Mouse (Mus musculus): ENCODE data around the gene Lbx2. TPM values are rescaled to one million over a fixed set of nuclear protein-coding genes. Genes with fewer than 3 reads are reported as not detected.

The Lbx2 gene
- under 1 TPM in 1 of 4 experiments, not detected in 3; 0.77 TPM for total RNA-seq (2022)

DNA sequence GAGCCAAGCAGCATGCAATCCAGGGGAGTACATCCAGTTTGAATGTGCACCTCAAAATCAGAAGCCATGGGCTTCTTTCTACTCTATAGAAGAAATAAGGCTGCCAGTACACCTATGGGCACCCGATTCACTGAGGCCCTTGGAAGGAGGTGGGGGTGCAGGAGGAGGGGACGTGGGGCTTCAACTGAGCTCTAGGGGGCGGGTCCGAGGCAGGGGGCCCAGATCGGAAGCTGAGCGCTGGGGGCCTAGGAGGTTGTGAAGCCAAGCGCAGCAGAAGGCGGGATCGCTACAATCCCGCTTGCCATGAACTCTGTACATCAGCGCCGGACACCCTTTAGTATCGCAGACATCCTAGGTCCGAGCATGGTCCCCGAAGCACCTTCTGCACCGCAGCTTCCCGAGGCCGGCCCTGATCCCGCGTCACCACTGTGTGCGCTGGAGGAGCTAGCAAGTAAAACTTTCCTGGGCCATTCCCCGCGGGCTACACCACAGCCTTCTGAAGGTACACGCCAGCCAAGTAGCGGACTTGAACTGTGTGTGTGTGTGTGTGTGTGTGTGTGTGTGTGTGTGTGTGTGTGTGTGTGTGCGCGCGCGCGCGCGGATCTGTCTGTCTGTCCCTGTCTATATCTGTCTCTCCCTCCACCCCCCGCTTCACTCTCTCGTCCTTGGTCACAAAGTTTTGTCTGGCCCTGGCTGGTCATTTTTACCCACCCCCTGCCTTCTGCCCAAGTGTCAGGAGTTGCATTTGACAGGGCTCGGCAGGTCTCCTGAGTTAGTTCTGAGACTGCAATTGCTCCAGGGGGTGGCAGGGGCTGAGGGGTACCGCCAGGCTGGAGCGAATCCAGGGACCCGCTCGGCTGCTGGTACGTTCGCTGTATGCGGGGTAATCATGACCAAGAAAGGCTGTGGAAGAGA lies at the start of gene Lbx2:
Lbx2 (plus strand) TSS at position 247 of the 915 bp plus-strand sequence.
- no peak for DNase-seq (ENCODE audit: low spot score in 2 of 2)

DNA sequence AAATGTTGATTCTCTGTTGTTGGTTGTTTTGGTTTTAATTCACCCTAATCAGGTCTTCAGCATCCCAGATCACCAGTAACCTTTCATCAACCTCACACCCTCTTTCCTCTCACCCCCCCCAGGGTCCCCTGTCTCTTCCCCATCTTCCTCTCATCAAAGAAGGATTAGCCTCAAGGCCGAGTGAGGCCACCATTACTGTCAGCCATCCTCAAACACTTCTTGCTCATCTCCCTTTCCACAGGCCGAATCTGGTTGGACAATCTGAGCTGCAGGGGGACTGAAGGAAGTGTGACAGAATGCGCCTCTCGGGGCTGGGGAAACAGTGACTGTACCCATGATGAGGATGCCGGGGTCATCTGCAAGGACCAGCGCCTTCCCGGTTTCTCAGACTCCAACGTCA lies 49.0 kb upstream of the Lbx2 start:
- no peak for DNase-seq (ENCODE audit: low spot score in 2 of 2)

DNA sequence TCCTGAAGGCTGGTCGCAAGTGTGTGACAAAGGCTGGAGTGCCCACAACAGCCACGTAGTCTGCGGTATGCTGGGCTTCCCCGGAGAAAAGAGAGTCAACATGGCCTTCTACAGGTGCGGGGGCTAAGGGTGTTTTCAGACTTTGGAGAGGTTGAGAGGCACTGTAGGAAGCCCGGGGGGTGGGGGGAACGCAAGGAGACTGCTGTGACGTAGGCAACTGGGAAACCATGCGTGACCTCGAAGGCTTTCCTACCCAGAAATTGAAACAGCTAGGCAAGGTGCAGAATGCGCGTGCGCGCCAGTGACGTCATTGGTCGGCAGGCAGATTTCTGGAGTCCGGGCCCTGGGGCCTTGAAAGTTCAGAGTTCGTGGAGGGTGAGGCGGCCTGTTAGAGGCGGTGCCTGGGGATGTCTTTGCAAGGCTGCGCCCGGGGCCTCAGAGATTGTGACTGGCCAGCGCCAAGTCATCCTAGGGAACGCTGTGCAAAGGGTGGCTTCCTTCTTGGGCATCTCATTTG lies 47.6 kb upstream of the Lbx2 start:
- DNase-seq (ENCODE audit: low spot score in 2 of 2), result peak; percentile 76 to 95

DNA sequence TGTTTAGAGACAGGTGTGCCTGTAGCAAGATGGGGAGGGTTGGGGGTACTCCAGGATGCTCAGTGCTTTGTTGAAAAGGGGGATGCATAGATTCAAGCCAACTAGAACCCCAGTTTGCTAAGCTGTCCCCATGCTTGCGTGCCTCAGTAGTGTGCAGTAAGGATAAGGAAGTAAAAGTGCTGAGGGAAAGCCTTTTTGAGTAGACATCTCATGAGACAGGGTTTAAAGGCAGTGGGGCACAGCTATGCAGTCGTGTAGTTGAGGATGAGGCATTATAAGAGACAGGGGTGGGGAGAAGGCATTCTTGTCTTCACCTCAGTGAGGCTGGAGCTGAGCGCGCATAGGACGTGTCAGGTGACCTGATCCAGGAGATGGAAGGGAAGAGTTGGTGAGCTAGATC lies 45.6 kb upstream of the Lbx2 start:
- DNase-seq (ENCODE audit: low spot score in 2 of 2), result no peak

DNA sequence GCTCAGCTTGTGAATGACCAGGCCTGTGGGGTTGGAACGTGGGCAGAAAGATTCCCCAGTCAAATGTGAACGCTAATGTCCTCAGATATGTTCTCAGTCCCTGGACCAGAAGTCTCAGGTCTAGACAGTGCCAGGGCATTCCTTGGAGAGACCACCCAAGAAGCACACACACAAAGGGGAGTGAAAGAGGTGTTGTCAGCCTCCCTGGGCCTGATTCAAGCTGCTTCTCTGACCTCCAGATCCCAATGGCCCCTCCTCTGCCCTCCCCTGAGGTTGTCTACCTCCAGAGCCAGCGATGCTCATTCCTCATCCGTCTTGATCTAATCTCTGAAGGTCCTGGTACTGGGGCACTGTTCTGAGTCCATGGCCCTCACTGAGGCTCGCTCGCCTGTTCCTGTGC lies 42.6 kb upstream of the Lbx2 start:
- no peak for DNase-seq (ENCODE audit: low spot score in 2 of 2)

DNA sequence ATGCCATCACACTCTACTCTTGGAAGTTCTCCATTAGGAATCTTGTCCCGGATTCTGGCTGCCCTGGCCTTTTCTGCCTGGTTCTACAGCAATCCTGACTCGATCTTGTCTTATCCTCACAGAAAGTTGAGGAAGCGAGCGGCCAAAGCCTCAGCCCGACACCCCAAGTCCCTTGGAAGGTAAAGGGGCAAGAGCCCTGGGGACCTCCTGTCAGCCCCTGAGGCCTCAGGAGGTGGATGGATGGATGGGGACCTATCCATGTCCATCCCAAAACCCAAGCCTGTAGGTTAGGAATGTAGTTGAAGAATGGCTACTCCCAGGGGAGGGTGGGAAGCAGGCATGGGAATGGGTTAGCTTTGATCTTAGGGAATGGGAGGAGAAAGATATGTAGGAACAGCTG lies 42.2 kb upstream of the Lbx2 start:
- no peak for DNase-seq (ENCODE audit: low spot score in 2 of 2)

DNA sequence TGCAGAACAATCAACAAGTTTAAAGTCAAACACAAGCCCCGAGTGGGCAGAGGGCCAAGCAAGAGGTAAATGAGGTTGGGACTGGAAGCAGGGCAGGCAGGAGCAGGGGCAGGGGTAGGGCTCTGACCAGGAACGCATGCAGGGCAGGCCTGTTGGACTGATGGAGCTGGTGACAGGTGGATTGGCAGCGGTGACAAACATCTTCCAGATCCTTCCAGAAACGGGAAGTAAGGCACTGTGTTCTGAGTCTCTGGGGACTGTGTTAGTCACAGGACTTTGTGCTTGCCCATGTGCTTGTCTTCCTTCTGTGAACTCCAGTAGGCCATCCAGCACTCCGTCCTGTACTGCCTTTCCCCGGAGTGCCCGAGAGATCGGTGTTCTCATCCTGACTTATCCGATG lies 41.4 kb upstream of the Lbx2 start:
- no peak for DNase-seq (ENCODE audit: low spot score in 2 of 2)

DNA sequence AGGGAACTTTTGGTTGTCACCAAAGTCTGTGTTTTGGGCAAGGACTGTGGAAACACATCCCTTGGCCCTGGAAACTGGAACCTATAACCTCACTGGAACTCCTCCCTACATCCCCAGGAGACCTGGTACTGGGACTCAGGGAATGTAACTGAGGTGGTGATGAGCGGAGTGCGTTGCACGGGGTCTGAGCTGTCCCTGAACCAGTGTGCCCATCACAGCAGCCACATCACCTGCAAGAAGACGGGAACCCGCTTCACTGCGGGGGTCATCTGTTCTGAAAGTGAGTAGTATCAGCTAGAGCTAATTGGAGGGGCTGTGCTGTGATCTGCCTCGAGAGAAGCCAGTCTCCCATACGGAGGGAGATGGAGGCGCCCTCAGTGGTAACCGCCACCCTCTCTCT lies 36.8 kb upstream of the Lbx2 start:
- no peak for DNase-seq (ENCODE audit: low spot score in 2 of 2)

DNA sequence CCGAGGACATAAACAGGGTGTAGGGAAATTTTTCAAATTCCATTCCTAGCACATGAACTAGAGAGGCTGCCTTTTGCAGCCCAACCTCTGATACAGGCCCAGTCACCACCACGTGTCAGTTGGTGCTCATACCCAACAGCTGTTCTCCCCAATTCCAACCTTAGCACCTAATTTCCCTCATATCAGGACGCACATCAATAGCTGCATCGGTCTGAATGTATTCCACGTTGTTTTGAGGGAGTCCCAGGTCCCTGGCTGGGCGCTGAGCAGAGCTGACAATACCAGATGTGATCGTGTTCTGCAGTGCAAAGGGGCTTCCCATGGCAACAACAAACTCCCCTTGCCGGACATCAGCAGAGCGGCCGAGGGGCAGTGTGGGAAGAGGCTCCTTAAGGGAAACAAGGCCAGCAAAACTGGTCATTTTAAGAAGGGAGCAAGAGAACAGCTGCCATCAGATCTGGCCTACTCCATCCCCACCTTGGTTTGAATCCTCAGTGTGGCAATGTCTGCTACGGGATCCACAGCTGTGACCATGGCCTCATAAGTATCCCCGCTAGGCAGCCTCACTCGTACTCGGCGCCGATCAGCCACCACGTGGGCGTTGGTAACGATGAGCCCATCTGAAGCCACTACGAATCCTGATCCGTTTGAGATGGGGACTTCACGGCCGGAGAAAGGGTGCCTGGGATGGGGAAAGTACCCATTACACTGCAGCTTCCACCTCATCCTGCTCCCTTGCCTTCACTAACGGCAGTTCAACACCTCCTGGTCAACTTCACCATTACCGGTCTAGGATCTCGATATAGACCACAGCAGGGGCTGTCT lies 32.8 kb upstream of the Lbx2 start:
- DNase-seq (ENCODE audit: low spot score in 2 of 2), result no peak

DNA sequence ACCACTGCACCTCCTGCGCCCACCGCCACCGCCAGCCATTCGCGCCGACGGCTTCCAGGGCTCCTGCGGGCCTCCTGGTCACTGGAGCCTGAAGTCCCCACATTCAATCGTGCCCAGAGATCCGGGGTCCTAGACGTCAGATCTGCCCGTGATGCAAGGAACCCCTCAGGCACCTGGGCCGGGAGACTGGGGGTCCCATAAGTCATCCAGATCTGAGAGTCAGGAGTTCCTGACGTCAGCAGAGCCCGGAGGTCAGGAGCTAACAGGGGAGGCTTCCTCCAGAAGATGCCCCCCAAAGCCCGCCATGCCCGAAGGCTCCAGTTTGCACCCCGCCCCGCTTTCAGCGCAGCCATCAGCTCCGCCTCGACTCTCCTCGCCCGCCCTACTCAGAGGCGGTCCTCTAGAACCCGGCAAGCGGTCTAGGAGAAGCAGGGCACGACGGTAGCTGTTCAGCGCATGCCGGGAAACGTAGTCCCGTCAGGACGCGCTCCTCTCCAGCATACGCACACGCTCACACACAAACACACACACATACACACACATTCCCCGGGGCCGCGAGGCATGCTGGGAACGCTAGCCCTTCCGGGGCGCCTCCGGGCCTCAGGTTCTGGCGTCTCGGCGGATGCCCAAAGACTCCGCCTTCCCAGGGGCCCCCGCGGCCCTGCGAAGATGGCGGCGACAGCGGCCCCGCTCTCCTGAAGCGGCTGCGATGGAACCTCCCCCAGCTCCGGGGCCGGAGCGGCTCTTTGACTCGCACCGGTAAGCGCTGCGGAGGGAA lies 31.9 kb upstream of the Lbx2 start, which contains the start of gene Aup1:
Aup1 (plus strand) TSS at position 448 of the 778 bp plus-strand sequence.
- peak; percentile 92 to 98 for DNase-seq (ENCODE audit: low spot score in 2 of 2)

DNA sequence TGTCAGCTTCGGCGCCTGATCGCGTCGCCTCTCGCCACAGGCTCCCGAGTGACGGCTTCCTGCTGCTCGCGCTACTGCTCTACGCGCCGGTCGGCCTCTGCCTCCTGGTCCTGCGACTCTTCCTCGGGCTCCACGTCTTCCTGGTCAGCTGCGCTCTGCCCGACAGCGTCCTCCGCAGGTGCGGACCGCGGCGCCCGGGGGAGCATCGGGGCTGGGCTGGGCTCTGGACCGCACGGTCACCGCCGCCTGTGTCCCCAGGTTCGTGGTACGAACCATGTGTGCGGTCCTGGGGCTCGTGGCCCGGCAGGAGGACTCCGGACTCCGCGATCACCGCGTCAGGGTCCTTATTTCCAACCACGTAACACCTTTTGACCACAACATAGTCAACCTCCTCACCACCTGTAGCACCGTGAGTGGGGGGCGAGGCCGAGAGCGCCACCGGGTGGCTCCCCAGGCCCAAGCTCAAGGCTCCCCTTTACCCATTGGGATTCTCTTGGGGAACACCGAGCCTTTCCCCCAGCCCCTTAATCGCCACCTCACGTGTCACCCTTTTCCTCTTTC lies 31.2 kb upstream of the Lbx2 start, which contains the start of gene Htra2:
Htra2 (minus strand) TSS at position 403 of the 561 bp plus-strand sequence.
- peak in 1 of 2 experiments; percentile 32 for DNase-seq (ENCODE audit: low spot score in 2 of 2)

DNA sequence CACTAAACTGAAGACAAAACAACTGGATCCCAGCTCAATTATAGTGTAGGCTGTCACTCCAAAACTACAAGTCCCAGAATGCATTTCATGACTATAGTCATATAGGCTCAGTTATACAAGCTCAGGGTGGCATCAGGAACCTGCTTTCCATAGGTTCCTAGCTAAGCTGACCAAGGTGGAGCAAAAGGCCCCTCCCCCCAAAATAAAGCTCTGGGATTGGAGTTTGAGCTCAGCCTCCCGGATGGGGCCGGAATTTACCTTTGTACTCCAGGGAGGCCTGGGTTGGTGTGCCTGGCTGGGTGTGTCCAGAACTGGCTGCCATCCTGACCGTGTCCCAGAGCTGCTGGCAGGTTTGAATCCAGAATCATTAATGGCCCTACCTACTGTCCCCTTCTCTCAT lies 28.4 kb upstream of the Lbx2 start, which contains the start of gene Dqx1:
Dqx1 (plus strand) TSS at position 55 of the 400 bp plus-strand sequence.
- DNase-seq (ENCODE audit: low spot score in 2 of 2), result no peak

DNA sequence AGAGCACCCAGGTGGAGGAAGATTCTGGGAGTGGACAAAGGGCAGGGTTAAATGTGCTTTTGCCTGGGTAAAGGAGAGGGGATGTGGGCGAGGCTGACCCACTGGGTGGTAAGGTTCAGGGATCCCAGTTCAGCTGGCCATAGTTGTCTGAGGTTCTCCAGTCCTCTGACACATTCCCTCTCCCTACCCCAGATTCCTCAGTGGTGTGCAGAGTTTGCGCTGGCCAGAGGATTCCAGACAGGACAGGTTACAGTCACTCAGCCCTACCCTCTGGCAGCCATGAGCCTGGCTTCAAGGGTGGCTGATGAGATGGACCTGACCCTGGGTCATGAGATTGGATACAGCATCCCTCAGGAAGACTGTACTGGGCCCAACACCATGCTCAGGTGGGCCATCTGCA lies 27.4 kb upstream of the Lbx2 start:
- DNase-seq (ENCODE audit: low spot score in 2 of 2), result no peak

DNA sequence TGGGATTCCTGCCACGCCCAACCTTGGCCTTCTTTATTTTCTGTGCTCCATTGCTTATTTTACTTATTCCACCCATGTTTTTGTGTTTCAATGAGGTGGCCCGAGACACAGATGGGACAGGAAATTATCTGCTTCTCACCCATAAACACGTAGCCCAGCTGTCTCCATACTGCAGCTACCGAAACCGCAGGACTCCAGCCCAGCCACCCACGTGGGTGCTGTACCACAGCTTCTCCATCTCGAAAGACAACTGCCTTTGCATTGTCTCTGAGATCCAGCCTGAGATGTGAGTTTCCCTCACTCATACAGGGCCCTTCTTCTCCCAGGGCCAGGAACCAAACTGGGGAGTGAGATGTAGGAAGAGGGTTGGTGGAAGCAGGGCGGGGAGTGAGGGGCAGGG lies 20.2 kb upstream of the Lbx2 start:
- DNase-seq (ENCODE audit: low spot score in 2 of 2), result no peak

DNA sequence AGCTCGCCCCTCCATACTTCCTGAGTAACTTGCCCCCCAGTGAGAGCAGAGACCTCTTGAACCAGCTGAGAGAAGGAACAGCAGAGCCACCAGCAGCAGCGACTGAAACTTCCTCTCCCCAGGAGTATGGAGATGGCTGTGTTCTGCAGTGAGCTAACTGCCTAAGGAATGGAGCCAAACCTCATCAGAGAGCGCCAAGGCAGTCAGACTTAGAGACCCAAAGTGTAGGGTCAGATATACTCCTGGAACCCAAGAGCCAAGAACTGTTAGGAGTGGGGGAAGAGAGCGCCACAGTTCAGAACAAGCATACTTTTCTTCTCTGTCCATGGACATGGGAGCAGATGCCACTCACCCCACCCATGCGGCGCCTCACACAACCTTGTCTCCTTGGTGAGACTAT lies 19.7 kb upstream of the Lbx2 start:
- DNase-seq (ENCODE audit: low spot score in 2 of 2), result no peak

DNA sequence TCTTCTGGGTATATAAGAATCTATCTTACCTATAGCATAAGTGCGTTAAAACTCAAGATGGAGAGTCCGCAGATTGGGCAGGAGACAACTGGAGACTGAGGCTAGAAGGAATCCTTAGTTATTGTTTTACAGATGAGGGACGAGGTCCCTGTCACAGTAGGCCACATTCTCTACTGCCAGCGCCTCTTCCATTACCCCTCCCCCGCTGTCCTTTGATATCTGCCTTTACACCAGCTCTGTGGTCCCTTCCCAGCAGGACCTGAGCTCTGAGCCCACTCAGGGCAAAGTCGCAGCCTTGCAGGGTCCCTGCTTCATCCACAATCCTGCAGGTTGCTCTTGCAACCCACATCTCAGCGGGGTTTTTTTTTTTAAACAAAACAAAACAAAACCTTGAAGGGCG lies 17.9 kb upstream of the Lbx2 start:
- no peak for DNase-seq (ENCODE audit: low spot score in 2 of 2)

DNA sequence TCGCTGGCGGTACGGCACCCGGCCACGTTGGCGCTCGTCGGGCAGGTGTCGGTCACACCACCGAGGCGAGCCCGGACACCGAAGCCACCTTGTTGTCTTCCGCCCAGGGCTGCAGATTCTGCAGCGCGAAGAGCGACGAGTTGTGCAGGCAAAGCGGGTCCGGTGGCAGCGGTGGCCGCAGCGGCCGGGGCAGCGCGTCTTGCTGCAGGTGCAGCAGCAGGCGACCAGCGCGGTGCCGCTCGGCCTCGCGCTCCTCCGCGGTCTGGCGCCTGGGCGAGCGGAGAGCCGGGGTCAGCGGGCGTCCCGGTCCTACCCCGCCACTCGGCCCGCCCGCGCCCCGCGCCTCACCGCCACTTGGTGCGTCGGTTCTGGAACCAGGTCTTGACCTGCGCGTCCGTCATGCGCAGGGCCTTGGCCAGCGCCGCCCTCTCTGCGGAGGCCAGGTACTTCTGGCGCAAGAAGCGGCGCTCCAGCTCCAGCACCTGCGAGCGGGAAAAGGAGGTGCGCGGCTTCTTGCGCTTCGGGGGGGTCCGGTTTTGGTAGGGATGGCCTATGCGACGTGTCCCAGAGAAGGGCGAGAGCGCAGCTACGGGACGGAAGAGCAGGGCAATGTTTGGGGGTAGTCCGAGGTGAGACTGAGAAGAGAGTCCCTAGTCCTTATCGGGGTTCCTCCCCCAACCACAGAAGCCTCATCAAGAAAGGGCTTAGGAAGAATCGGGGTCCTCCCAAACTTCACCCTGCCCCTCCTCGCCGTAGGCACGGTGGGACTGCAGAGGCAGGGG lies 17.3 kb upstream of the Lbx2 start:
- no peak for DNase-seq (ENCODE audit: low spot score in 2 of 2)

DNA sequence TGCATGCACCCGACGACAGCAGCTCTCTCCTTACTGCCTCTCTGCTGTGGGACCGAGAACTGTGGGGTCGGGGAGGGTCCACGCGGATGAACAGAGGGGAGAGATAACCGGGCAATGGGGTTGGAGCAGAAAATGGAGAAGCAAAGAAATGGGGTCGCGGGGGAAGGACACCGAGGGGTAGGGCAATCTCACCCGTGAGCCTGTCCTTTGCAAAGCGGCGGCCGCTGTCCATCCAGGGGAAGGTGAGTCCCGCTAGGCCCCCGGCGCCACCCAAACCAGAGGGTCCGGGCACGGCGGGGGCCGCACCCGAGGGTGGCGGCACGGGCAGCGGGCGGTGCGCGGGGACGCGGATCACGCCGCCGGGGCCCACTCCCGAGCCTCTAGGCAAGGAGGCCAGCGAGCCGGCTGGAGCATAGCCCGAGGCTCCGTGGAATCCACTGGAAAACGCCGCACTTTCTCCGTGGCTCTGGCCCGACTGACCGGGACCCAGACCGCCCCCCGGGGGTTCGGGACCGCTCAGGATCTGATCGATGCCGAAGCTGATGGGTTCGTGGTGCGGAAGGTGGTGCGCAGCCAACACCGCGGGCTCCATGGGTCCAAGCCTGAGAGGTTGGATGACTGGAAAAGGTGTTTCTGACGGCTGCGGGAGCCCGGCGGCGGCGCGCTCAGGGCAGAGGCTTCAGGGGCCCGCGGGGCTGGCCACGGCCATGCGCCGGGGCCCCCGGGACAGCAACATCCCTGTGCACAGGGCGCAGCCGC lies 16.5 kb upstream of the Lbx2 start:
- DNase-seq (ENCODE audit: low spot score in 2 of 2), result no peak

DNA sequence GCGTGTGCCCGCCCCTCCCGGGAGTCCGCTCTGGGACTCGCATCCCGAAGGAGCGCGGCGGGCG lies 16.1 kb upstream of the Lbx2 start, which contains the start of gene Tlx2:
Tlx2 (minus strand) TSS at position 47 of the 64 bp plus-strand sequence.
- DNase-seq (ENCODE audit: low spot score in 2 of 2), result no peak
